Mouse (Mus musculus) testis, adult 2 months (tissue): ENCODE data around the gene Gsn. TPM values are rescaled to one million over a fixed set of nuclear protein-coding genes. Genes with fewer than 3 reads are reported as not detected.

Source experiments
- H3K27ac ChIP-seq: fragments of 200-500 bp; 2 replicates; pipeline ENCODE4 v1.5.1; 2012; ENCODE audit warnings: low read depth, low read length; ENCODE audit not compliant: control insufficient read depth, insufficient read depth
- H3K27me3 ChIP-seq: fragments of 200-500 bp; 2 replicates; pipeline ENCODE4 v1.6.1; 2012; ENCODE audit warnings: mild to moderate bottlenecking, low read length, moderate library complexity; ENCODE audit not compliant: control insufficient read depth, insufficient read depth
- H3K36me3 ChIP-seq: fragments of 200-500 bp; 2 replicates; pipeline ENCODE4 v1.6.1; 2012; ENCODE audit warnings: mild to moderate bottlenecking, low read length; ENCODE audit not compliant: control insufficient read depth, insufficient read depth
- H3K4me1 ChIP-seq: fragments of 200-500 bp; 2 replicates; pipeline ENCODE4 v1.6.1; 2012; ENCODE audit warnings: low read length; ENCODE audit not compliant: control insufficient read depth, insufficient read depth
- H3K4me3 ChIP-seq: fragments of 200-500 bp; 2 replicates; pipeline ENCODE4 v1.5.1; 2012; ENCODE audit warnings: low read depth, mild to moderate bottlenecking, low read length, moderate library complexity, mixed read lengths; ENCODE audit not compliant: control insufficient read depth
- CTCF ChIP-seq: fragments of 200-500 bp; IDR thresholded peaks from 2 replicates; pipeline ENCODE4 v1.5.1; 2012; ENCODE audit warnings: low read depth, mild to moderate bottlenecking, inconsistent platforms, low read length, moderate library complexity; ENCODE audit not compliant: control insufficient read depth, insufficient read depth, insufficient replicate concordance
- POLR2A ChIP-seq: fragments of 200-500 bp; IDR thresholded peaks from 2 replicates; pipeline ENCODE4 v1.6.1; 2012; ENCODE audit warnings: low read depth, mild to moderate bottlenecking, inconsistent platforms, low read length, moderate library complexity; ENCODE audit not compliant: control insufficient read depth
- polyA plus RNA-seq: library from polyadenylated mRNA; depleted of rRNA; stranded (reverse); fragments of >200 nt; gene quantifications from 2 replicates; pipeline ENCODE4 v1.2.3, GENCODE M21; 2012; rRNA removed

Gene Gsn
- polyA plus RNA-seq, 1 experiment, result 49.9 TPM

DNA sequence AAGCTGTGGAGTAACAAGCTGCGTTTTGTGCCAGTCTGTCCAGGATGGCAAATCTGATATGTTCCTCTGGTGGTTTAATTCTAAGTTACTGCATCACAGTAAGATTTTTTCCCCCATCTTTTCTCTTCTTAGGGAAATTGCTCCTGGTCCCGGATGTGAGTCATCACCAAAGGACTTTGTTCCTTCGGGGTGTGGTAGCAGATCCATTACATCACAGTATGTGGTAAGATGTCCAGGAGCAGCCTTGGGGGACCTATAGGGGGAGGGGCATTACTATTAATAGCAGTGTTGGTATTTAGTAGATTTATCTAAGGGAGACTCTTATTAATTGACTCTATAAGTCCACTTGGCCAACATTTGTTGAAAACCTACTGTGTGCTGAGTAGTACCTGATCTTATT lies 86.4 kb downstream of the Gsn start:
- H3K4me3 ChIP-seq, result no peak overlapping the region
- no peak overlapping the region for H3K27ac ChIP-seq
- H3K27me3 ChIP-seq, result no peaks in the 10 kb centered on the region
- TF ChIP-seq CTCF, result no peak
- no peak for TF ChIP-seq POLR2A
- peaks cover 3% of the 10 kb centered on the region for H3K4me1 ChIP-seq
- no peaks in the 10 kb centered on the region for H3K36me3 ChIP-seq

DNA sequence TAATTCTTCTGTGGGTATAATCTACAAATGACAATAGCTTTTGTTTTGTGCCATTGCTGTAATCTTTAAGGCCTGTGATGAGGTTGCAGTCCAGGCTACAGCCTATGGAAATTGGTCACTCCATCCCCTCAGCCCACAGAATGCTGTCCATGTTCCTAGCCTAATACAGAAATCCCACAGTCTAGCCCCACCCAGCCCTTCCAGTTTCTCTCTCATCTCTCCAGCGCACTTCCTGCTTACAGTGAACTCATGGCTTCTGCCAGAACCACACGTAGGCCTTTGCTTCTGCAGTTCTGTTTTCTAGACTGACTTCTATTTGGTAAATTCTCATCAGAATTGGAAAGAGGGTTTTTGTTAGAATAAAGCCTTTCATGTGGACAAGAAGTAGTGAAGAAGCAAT lies 89.8 kb downstream of the Gsn start:
- Histone ChIP-seq H3K27me3 (no peaks in the 10 kb centered on the region), H3K4me1 (peaks cover 2% of the 10 kb centered on the region), H3K27ac (no peak overlapping the region)

DNA sequence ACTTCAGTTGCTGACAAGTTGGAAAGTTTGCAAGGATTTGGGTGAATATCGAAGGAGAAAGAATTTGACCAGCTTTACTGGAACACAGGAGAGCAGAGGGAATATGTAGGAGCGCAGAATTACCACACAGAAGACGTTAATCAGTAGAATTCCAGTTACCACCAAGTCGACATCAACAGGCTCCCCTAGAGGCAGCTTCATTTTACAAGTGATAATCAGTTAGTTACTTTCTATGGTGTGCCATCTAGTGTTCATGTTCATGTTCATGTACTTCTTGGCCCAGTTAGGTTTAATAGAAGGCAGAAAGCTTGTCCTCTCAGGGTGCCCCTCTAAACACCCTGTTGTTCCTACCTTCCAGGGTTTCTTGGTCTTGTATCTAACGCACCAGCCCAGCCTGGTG lies 93.0 kb downstream of the Gsn start:
- TF ChIP-seq CTCF, result no peak
- TF ChIP-seq POLR2A, result no peak
- Histone ChIP-seq H3K4me3 (no peak overlapping the region), H3K36me3 (no peaks in the 10 kb centered on the region), H3K27me3 (no peaks in the 10 kb centered on the region), H3K27ac (no peak overlapping the region), H3K4me1 (peaks cover 2% of the 10 kb centered on the region)

More for the DNA sequence above, 89.8 kb downstream of the Gsn start:
- Histone ChIP-seq H3K36me3 (no peaks in the 10 kb centered on the region), H3K4me3 (no peak overlapping the region)
- TF ChIP-seq POLR2A (no peak), CTCF (no peak)

Other genes with a start within 250 kb of the Gsn start
- 0.25 and 1.3 TPM in 2 replicates for gene Hc, start 194.9 kb upstream of the Gsn start, polyA plus RNA-seq
- 0.57 and 1.0 TPM in 2 replicates for gene AI182371, start 154.8 kb upstream of the Gsn start, polyA plus RNA-seq
- gene Cntrl, start 146.9 kb upstream of the Gsn start, polyA plus RNA-seq, result 18.8 and 20.4 TPM in 2 replicates
- 20.1 and 28.9 TPM in 2 replicates for gene Rab14, start 55.3 kb upstream of the Gsn start, polyA plus RNA-seq
- gene Stom, start 80.6 kb downstream of the Gsn start, polyA plus RNA-seq, result 20.1 and 23.0 TPM in 2 replicates
- gene 4930568D16Rik, start 111.3 kb downstream of the Gsn start, polyA plus RNA-seq, result 4.1 and 7.1 TPM in 2 replicates
- gene 4930402F06Rik, start 140.8 kb downstream of the Gsn start, polyA plus RNA-seq, result 3.3 and 4.5 TPM in 2 replicates
- gene Ggta1, start 206.9 kb downstream of the Gsn start, polyA plus RNA-seq, result 0.68 and 1.4 TPM in 2 replicates